Mouse (Mus musculus) thymus, postnatal 36 days (tissue): ENCODE data around the gene Hspa8.
"Not testable (repeated sequence)": the region's sequence is repeated elsewhere in the genome, so short reads cannot be mapped to it uniquely, and the experiment has no call there.

ENCODE experiments used
- DNase-seq, 2 experiments: peaks; one replicate each; pipeline ENCODE4 v3.0.0; 2022; ENCODE audit warnings: mixed read lengths in 2 of 2

The Hspa8 gene

DNA sequence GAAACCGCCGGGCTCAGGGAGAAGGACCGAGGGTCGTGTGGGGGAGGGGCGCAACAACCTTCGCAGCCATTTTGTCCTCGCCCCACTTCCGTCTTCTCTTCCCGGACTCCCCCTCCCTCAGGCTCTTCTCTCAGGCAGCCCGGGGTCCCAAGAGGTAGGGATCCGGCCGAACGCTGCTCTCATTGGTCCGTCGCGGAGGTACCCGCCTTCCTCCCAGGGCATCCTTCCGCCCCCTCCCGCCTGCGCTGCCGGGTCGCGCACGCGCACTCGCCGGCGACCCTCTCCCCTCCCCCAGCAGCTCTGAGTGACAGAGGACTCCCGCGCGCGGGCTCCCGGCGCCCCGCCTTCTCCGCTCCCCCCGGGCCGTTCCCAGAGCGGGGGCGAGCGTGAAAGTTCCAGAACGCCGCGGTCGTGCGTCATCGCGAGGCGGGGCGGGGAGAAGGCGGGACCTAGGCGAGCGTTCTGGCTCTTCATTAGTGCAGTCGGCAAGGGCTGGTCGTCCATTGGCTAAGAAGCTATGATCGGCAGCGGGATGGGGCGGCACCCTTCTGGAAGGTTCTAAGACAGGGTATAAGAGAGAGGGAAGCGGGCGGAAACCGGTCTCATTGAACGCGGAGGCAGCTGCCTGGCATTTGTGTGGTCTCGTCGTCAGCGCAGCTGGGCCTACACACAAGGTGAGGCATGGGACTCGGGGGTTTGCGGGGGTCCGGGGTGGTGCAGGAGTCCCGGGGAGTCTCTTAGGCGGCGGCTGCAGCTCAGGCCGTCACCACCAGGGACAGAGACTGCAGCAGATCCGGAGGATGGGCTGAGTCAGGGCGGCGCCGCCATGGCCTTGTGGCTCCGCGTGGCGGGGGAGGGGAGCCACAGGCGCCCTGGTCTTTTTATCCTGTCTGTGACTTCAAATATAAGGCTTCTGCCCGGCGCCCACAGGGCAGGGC is at the start of gene Hspa8:
Gene Hspa8 (plus strand): TSS at position 310 of the 938 bp plus-strand sequence.
- DNase-seq, result peak; percentile 100

GRCm38 (mm10) chr9:40751749-40752148 is 49.0 kb upstream of the Hspa8 start:
- no peak for DNase-seq

DNA sequence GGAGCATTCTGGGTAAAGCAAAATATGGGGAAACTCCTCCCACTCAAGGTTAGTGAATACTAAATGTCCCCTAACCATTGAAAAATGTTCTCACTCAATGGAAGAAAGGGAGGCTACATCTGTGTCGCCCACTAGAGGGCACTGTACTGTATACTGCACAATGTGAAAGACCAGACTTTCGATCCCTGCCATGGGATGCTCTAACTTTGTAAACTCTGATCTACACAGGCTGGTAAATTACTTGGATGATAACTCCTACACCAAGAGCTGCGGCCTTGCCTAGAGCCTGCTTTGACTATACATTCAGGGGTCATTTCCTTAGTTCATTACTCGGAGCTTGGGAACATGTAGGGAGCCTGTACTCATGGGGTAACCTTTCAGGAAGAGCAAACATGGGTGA is 44.4 kb upstream of the Hspa8 start:
- peak; percentile 35 to 38 for DNase-seq

DNA sequence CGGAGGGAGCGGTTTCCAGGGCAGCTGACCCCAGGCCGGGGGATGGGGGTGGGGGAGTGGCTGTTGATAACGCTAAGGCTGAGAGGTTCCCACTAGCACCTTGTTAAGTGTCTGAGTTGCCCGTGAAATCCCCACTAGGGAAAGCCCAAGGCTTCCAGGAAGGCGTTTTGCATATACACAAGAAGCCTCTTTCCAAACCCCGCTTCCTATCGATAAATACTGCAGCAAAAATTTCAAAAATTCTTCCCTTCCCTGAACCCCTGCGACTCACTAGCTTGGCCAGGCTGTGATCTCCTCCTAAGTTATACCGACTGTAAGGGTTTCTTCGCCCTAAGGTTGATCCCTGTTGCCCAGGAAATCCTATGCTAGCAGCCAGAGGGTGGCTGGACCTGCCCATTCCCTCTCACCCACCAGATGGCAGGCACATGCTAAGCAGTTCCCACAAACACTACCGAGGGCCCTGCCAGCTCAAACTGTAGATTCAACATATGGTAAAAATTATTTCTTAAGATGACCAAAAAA is 43.6 kb upstream of the Hspa8 start:
- DNase-seq, result peak; percentile 15 to 25

GRCm38 (mm10) chr9:40757685-40758270 is 43.0 kb upstream of the Hspa8 start:
- DNase-seq, result peak; percentile 52 to 57

DNA sequence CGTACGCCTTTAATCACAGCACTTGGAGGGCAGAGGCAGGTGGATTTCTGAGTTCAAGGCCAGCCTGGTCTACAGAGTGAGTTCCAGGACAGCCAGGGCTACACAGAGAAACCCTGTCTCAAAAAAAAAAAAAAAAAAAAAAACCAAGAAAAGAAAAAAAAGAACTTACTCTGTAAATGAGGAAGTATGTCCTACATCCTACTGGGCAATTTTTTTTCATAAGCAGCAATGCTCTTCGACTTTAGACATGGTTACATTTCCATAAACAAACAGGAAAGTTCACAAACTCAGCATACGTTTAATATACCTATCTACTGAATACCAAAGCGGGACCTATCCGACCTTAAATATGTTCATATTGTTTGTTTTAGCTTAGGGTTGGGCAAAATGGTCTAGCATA is 38.4 kb upstream of the Hspa8 start:
- no peak for DNase-seq

DNA sequence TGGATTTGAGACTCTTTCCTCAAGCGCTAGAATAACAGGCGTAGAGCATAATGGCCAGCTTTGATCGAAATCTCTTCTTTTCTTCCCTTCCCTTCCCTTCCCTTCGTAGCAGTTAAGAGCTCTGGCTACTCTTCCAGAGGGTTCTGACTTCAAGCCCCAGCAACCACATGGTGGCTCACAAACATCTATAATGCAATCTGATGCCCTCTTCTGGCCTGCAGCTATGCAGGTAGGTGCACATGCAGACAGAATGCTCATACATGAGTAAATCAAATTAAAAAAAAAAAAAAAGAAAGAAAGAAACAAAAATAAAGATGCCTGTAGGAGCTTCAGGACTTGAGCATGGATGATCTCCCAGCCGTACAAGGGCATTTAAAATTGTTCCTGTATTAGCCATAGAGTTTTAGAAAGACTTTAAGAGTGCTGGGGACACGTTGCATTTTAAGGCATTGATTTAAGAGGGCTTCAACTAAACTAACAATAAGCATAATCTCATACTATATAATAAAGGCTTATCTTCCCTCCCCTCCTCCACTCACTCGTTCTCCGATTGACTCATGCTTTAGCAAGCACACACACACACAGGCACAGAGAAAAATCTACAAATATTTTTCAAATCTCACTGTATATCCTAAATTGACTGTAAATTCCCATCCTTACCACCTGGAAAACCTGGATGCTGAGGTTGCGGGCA is 35.8 kb upstream of the Hspa8 start:
- DNase-seq, result no peak

GRCm38 (mm10) chr9:40765581-40765940 is 35.2 kb upstream of the Hspa8 start:
- DNase-seq, result no peak

- DNase-seq, result no peak
Measured at GRCm38 (mm10) chr9:40766058-40766605, 34.7 kb upstream of the Hspa8 start.

DNA sequence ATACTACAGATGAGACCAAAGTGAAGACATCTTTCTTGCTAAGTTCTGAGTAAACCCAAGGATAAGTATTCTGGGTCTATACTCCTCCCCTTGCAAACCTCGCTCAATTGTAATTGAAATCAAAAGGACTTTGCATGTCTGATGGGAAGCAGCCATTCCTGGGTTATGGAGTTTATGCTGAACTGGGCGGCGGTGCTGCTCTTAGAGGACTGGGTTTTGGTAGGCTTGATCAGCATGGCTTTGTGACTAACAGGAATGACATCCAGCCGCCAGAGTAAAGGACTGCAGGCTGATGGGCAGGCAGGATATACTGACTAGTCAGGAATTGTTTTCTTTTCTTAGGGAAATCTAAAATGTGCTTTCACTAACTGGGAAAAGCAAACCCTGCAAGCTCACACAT is 32.8 kb upstream of the Hspa8 start:
- DNase-seq, result no peak

DNA sequence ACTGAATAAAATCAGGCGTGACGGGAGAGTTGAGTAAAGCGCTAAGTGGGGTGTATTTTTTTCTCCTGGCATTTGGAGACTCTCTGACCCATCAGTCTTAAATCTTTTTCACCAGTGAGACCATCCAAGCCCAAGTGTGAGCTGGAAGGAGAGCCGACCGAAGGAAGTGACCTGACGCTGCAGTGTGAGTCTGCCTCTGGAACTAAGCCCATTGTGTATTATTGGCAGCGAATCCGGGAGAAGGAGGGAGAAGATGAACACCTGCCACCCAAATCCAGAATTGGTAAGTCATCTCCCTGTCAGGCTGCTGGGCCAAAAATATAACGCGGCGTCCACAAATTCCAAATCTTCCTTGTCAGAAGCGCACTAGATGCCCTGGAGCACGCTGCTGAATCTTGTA is 28.5 kb upstream of the Hspa8 start:
- no peak for DNase-seq

GRCm38 (mm10) chr9:40773142-40773541 is 27.6 kb upstream of the Hspa8 start:
- not testable (repeated sequence) for DNase-seq

DNA sequence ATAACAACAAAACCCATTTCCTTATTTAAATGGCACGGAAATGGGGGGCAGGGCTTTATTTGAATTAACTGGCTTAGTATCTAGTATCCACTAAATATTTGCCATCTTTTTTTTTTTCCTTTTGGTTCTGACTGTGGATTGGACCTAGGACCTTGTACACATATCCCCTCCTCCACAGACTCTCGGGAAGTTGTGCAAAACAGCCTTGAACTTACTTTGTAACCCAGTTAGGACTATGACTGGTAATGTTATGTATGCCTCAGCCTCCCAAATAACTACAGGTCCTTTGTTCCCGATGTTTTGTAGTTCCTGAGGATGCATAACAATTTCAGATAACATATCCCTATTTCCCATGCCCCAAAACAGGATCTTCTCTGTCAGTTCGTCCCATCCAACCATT is 26.9 kb upstream of the Hspa8 start:
- DNase-seq, result no peak

DNA sequence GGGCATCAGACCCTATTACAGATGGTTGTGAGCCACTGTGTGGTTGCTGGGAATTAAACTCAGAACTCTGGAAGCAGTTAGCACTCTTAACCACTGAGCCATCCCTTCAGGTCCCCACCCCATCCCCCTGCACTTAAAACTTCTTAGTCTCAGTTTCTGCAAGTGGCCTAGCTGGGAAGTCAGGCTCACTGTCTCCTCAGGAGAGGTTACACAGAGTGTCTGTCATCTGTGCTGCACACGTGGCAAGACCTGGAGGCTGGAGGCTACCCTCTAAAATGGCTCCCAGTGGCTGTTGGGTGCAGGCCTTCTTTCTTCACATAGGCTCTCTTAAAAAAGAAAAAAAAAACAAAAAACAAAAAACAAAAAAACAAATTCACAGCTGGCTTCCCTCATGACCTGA is 24.7 kb upstream of the Hspa8 start:
- no peak for DNase-seq

DNA sequence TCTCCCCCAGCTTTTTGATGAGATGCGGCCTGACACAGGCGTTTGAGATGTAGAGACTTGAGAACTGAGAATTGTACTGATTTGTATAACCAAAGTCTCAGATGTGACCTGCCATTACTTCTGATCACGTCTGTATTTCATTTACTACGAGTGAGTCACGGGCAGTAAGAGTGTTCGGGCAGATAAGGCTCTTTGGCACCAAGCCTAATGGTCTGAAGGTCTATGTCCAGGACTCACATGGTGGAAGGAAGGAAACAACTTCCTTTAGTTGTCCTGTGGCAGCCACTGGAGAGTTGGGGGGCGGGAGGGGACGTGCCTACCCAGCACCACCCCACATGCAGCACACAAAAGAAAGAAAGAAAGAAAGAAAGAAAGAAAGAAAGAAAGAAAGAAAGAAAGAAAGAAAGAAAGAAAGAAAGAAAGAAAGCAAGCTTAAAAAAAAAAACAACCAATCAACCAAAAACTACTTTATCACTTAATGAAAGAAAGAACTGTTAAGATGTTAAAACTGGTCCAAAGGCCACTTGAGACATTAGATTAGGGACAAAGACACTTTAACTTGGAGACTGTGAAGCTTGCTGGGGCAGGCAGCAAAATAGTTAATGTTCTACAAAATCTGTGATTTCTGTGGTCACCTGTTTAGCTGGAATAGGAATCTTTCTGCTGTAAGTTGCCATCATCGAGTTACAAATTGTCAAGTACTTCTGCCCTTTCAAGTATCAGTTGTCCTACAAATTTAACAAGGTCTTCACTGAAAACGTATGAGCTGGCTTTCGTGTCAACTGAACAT is 24.1 kb upstream of the Hspa8 start:
- DNase-seq, result no peak

DNA sequence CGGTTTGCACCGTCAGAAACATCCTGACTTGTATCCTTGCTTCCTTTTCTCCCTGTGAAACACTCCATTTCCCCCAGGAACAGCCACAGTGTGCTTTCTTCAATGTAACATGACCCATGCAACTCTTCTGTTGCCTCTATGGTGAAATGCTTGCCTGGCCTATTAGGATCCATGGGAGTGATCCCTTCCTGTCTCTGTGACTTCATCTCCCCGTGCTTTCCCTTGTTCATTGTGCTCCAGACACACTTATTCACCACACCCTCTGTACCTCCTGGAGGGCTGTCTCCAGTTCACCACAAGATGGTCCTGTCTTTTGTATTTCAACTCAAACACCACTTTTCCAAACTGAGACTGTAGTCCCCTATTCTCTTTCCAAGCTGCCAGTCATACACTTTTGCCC is 20.7 kb upstream of the Hspa8 start:
- no peak for DNase-seq

- DNase-seq, result no peak
Measured at GRCm38 (mm10) chr9:40780892-40781725, 19.7 kb upstream of the Hspa8 start.

DNA sequence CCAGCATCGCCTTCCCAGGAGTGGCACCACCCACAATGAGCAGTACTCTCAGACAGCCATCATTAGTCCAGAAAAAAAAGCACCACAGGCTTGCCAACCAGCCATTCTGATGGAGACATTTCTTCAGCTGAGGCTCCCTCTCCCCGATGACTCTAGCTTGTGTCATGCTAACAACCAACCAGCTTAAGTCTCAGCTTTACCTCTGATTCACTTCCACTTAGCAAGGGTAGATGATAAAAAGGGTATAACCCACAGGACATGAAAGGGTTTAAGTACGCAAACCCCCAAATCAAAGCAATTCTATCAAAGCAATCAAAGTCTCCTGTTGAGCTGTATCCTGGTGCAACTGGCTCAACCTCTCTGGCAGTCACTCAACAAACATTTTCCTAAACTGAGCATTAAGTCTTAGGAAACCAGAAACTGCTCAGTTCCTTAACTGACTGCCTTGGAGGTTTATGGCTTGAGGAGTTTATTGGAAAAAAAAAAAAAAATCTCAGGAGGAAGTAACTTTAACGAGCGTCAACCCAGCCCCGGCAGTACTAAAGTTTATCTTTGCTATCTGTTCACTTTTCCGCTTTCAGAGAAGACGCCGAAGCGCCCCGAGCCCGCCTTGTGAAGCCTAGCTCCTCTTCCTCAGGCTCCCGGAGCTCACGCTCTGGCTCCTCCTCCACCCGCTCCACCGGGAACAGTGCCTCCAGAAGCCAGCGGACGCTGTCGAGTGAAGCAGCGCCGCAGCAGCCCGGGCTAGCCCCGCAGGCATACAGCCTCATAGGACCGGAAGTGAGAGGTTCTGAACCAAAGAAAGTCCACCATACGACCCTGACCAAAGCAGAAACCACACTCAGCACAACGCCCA is 18.8 kb upstream of the Hspa8 start:
- DNase-seq, result peak; percentile 37 to 42

DNA sequence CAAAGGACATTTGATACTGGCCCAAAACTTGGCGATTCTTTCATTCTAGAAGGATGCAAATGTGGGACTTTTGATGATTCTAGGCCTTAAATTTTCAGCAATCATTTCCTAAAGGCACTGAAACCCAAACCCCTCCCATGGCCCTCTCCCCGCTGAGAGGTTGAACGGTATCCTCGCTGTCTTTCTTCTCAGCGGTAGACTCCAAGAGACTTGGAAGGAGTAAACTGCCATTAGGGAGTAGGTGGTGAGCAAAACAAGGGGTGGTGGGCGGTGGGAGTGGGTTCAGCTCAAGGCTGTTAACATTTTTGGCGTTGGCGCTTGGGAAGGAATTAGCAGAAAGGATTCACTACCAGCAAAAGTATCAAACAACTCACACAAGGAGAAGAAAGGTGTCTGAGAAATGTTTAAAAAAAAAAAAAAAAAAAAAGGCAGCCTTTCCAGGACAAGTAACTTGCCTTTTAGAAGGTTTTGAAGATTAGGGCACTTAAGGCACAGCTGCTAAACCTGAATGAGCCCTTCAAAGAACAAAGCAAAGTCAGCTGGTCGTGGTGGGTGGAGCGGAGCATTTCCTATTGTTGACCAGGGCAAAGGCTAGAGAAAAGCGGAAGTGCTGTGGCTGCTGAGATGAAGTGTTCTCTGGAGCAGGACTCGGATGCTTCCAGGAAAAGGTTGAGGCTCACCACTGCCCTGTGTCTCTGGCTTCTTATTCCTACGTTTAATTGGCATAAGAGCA is 17.0 kb upstream of the Hspa8 start:
- DNase-seq, result peak; percentile 61 to 73
